Mouse (Mus musculus) ES-Bruce4 (cell line): Measurements from ENCODE around the gene Luc7l.
A peak's percentile ranks its signal among the peaks of the same experiment; 100 is the strongest.

Source experiments
- CTCF ChIP-seq: IDR thresholded peaks from one replicate; pipeline ENCODE4 v1.8.1; 2011; ENCODE audit warnings: low read depth, low read length
- EP300 ChIP-seq: IDR thresholded peaks from 2 replicates; pipeline ENCODE4 v1.6.1; 2011; ENCODE audit warnings: low read depth, low read length; ENCODE audit not compliant: insufficient read depth
- POLR2A ChIP-seq: IDR thresholded peaks from one replicate; pipeline ENCODE4 v1.8.1; 2011; ENCODE audit warnings: low read length; ENCODE audit not compliant: insufficient read depth

DNA sequence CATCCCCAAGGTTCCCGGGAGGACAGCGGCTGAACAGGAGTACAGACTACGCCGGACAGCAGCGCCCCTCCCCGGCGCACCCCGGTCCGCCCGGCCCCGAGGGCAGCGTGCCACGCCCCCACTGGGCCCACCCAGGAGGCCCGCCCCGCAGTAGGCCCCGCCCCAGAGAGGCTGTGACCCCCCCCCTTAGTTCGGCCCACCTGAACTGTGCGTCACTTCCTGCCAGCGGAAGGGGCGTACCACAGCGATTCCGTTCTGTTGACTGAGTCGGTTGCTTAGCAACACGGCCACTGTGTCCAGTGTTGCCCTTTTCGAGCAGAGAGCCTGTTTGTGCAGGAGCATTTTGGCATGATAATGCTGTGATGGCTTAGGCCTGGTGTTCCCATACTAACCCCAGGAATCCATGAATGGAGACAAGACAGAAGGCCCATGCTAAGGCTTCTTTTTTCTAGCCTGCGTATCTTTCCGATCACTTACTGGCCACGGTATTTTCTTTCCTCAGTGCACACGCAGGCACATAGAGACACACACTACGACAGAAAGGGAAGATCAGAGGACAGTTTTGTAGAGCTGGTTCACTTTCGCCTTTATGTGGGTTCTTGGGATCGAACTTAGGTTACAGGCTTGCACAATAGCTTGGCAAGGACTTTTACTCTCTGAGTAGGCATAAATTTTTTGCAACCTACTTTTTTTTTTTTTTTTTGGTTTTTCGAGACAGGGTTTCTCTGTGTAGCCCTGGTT is 8.4 kb upstream of the Luc7l start, which contains the start of gene Fam234a:
- TF ChIP-seq CTCF (no peak), POLR2A (peak; percentile 75), EP300 (peak; percentile 52; the same call in 1 of the 2 replicates)
